Comparison of ENCODE assay signal across 16 mouse cellular contexts in the genomic region with DNA sequence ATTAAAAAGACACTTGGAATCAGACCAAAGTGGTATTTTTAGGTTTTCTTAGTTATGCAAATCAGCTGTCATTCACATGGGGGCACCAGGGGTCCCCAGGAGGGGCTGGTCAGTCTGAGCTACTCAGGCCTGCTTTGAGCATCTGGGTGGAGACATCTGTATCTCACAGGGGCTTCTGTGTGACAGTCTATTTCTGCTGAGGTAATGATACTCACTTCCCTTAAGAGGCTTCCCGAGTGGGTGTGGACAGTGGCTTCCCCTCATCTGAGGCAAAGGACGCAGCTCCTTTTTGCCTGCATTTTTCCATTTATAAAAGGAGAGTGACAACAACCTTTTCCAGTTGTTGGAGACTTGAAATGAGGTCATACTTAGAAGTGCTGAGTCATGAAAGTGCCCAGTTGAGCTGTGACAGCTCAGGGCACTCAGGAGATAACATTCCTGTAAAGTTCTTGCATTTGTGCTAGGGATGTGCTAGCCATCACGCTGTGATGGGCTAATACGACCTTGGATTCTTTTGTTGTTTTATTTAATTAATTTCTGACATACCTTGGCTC.
DNase-seq lines count a peak whose midpoint lies in the region; ATAC-seq and TF ChIP-seq lines count a peak whose summit lies in the region.
"Had no signal": no experiment of that assay in that cellular context is flagged by ENCODE, and none has a peak within 500 bp of the region (broad histone marks: within the 10 kb centered on the region; RNA-seq: fewer than 3 reads in every experiment).

No protein-coding gene starts in this region.

- TF ChIP-seq EP300 in CH12.LX (IDR thresholded peaks at IDR 0.05; ENCODE audit: low read length) = no peak

- in situ Hi-C loops in CH12.LX (cut with MboI; ENCODE audit: low pct_ligation_motif_present, low pct_unique_long_range_greater_than_20kb, low sequenced_read_pairs) = no loop called here

- TF ChIP-seq RAD21 in CH12.LX (IDR thresholded peaks at IDR 0.05; ENCODE audit: low read depth, low read length) = no peak

- H3K4me1 ChIP-seq in heart, embryonic 11.5 days (ENCODE audit: control insufficient read depth, insufficient read depth, low read length) = 0 out of 2 replicates have a peak, but pooled peaks cover 4% of the 10 kb centered on the region
- peaks cover 0 to 22% of the 10 kb centered on the region in 2 experiments; a peak in 2 of 4 replicates for H3K4me1 ChIP-seq in CH12.LX (ENCODE audit: control insufficient read depth in 1 of 2, insufficient read depth in 2 of 2)
- H3K4me1 ChIP-seq: limb, embryonic 13.5 days; stomach, embryonic 15.5 days had no signal

- no peaks in the 10 kb centered on the region for H3K79me2 ChIP-seq in CH12.LX (replicated peaks; ENCODE audit: control insufficient read depth, extremely low read depth, insufficient read depth, poor library complexity, severe bottlenecking)

- no peaks in the 10 kb centered on the region for H3K36me3 ChIP-seq in heart, embryonic 11.5 days (ENCODE audit: control insufficient read depth, insufficient read depth, low read length)
- H3K36me3 ChIP-seq in CH12.LX (replicated peaks in 1 of 2; ENCODE audit: control insufficient read depth in 1 of 2, insufficient read depth in 1 of 2, low read length in 1 of 2) = no peaks in the 10 kb centered on the region
- H3K36me3 ChIP-seq: limb, embryonic 13.5 days; neural tube, embryonic 13.5 days; stomach, embryonic 15.5 days had no signal

- dilution Hi-C loops in CH12.LX (cut with MboI; ENCODE audit: extremely low pct_ligation_motif_present, extremely low pct_unique_long_range_greater_than_20kb, low sequenced_read_pairs) = no loop called here

- H3K9ac ChIP-seq in heart, embryonic 11.5 days (ENCODE audit: low read depth, low read length) = no peak overlapping the region
- no peak overlapping the region for H3K9ac ChIP-seq in CH12.LX (ENCODE audit: insufficient read depth, low read depth)
- H3K9ac ChIP-seq: limb, embryonic 13.5 days; neural tube, embryonic 13.5 days; stomach, embryonic 15.5 days had no signal

- TF ChIP-seq POLR2A in CH12.LX (IDR thresholded peaks at IDR 0.05; ENCODE audit: low read depth, low read length) = no peak
- no peak for TF ChIP-seq POLR2A in brain, embryonic 14.5 days (IDR thresholded peaks at IDR 0.05; ENCODE audit: borderline replicate concordance, extremely low read depth, insufficient read depth, insufficient read length, poor library complexity, severe bottlenecking)

- no peak for TF ChIP-seq CTCF in CH12.LX (conservative IDR thresholded peaks at IDR 0.05 in 1 of 2, IDR thresholded peaks at IDR 0.05 in 1 of 2; ENCODE audit: low read depth in 2 of 2, low read length in 2 of 2)
- TF ChIP-seq CTCF in brain, embryonic 14.5 days (IDR thresholded peaks at IDR 0.05; ENCODE audit: borderline replicate concordance, extremely low read depth, insufficient read depth, insufficient read length) = no peak
- no peak for TF ChIP-seq CTCF in layer of hippocampus, adult 2 months (conservative IDR thresholded peaks at IDR 0.05)

- H3K9me3 ChIP-seq in heart, embryonic 11.5 days (replicated peaks; ENCODE audit: control insufficient read depth, low read length) = no peaks in the 10 kb centered on the region
- H3K9me3 ChIP-seq in CH12.LX (replicated peaks; ENCODE audit: low read length) = no peaks in the 10 kb centered on the region
- H3K9me3 ChIP-seq: limb, embryonic 13.5 days; neural tube, embryonic 13.5 days; stomach, embryonic 15.5 days had no signal

- H3K27me3 ChIP-seq in heart, embryonic 11.5 days (ENCODE audit: control insufficient read depth, insufficient read depth, low read length) = peaks cover 4% of the 10 kb centered on the region; the same call in 1 of the 2 replicates
- no peaks in the 10 kb centered on the region for H3K27me3 ChIP-seq in CH12.LX (replicated peaks)
- H3K27me3 ChIP-seq: limb, embryonic 13.5 days; neural tube, embryonic 13.5 days; stomach, embryonic 15.5 days had no signal

- peak overlapping the region; percentile 20 for H3K4me2 ChIP-seq in heart, embryonic 11.5 days
- H3K4me2 ChIP-seq in CH12.LX (ENCODE audit: insufficient read depth, low read depth, poor library complexity, severe bottlenecking) = peak overlapping the region; percentile 5; the same call in 1 of the 2 replicates
- H3K4me2 ChIP-seq: limb, embryonic 13.5 days; neural tube, embryonic 13.5 days; stomach, embryonic 15.5 days had no signal

- WGBS in heart, embryonic 11.5 days (ENCODE audit: insufficient replicate concordance) = 10% methylated on average over 4 of the region's 4 CpGs

- DNase-seq in heart, postnatal 4 days = no peak
- DNase-seq in CH12.LX (ENCODE audit: extremely low read depth) = peak; percentile 13
- peak; percentile 47 for DNase-seq in brain, embryonic 14.5 days (ENCODE audit: low read depth)
- DNase-seq in layer of hippocampus, adult 2 months (ENCODE audit: low spot score in 2 of 2) = no peak
- DNase-seq in lung, adult 18-20 months = no peak
- DNase-seq: adrenal gland, postnatal 25 days; cerebellum, adult 9-10 months; gastrocnemius, postnatal 10 days; right cerebral cortex, postnatal 25 days had no signal

- H3K27ac ChIP-seq in heart, embryonic 11.5 days (ENCODE audit: low read depth, low read length) = no peak overlapping the region
- no peak overlapping the region for H3K27ac ChIP-seq in CH12.LX (ENCODE audit: insufficient read depth, low read depth)
- H3K27ac ChIP-seq in layer of hippocampus, adult 2 months = no peak overlapping the region
- H3K27ac ChIP-seq: limb, embryonic 13.5 days; macrophage; neural tube, embryonic 13.5 days; stomach, embryonic 15.5 days had no signal

- no peak for ATAC-seq in heart, embryonic 11.5 days (replicated peaks; ENCODE audit: insufficient number of reproducible peaks, low FRiP score, low TSS enrichment)
- ATAC-seq in megakaryocyte progenitor cell, adult 5-6 weeks (replicated peaks; ENCODE audit: poor library complexity) = peak; percentile 55
- no peak for ATAC-seq in inflammation-experienced regulatory T-cells, adult 6 months

- H3K4me3 ChIP-seq in heart, embryonic 11.5 days (ENCODE audit: low read depth, low read length) = no peak overlapping the region
- no peak overlapping the region for H3K4me3 ChIP-seq in CH12.LX (replicated peaks in 1 of 3; ENCODE audit: low read depth in 2 of 3, low read length in 2 of 3, poor library complexity in 1 of 3)
- H3K4me3 ChIP-seq in layer of hippocampus, adult 2 months = no peak overlapping the region
- H3K4me3 ChIP-seq: limb, embryonic 13.5 days; neural tube, embryonic 13.5 days; stomach, embryonic 15.5 days had no signal

TF ChIP-seq in CH12.LX, 34 proteins besides CTCF, POLR2A, EP300 and RAD21:
- TF ChIP-seq POLR2AphosphoS2 (IDR thresholded peaks at IDR 0.05; ENCODE audit: low read depth, low read length) (no peak), MAFK (IDR thresholded peaks at IDR 0.05; ENCODE audit: insufficient replicate concordance, low read length) (peak; percentile 92)

Comparison
In these comparisons a context has a peak if more than half of its experiments do, and no peak if none do; other contexts are left out.
1. DNase-seq: peak in CH12.LX (single experiment) and brain, embryonic 14.5 days (single experiment); none in heart, postnatal 4 days (single experiment), layer of hippocampus, adult 2 months (0 of 2) and lung, adult 18-20 months (0 of 2).